Mouse (Mus musculus) myocyte (in vitro differentiated cells): ENCODE results near the gene Itgax. TPM values are rescaled to one million over a fixed set of nuclear protein-coding genes. Genes with fewer than 3 reads are reported as not detected.
"Not testable (repeated sequence)": the region's sequence is repeated elsewhere in the genome, so short reads cannot be mapped to it uniquely, and the experiment has no call there.

ENCODE experiments used
- H3K27me3 ChIP-seq: one replicate; pipeline ENCODE4 v1.6.1; 2011; ENCODE audit not compliant: control insufficient read depth, insufficient read depth, insufficient read length
- H3K36me3 ChIP-seq: one replicate; pipeline ENCODE4 v1.6.1; 2011; ENCODE audit not compliant: control insufficient read depth, insufficient read depth
- H3K4me2 ChIP-seq: one replicate; pipeline ENCODE4 v1.6.1; 2011; ENCODE audit warnings: low read depth, control low read depth
- H3K4me3 ChIP-seq: one replicate; pipeline ENCODE4 v1.5.1; 2011; ENCODE audit warnings: mild to moderate bottlenecking, control low read depth, moderate library complexity
- H3K79me2 ChIP-seq: one replicate; pipeline ENCODE4 v1.6.1; 2011; ENCODE audit not compliant: control insufficient read depth, insufficient read depth
- H3ac ChIP-seq: one replicate; pipeline ENCODE4 v1.6.1; 2011; ENCODE audit not compliant: control insufficient read depth, insufficient read length
- CEBPB ChIP-seq: IDR thresholded peaks from 2 replicates; pipeline ENCODE4 v1.6.1; 2011; ENCODE audit warnings: mild to moderate bottlenecking, moderate library complexity; ENCODE audit not compliant: poor library complexity, insufficient read depth, severe bottlenecking
- E2F4 ChIP-seq: IDR thresholded peaks from one replicate; pipeline ENCODE4 v1.6.1; 2011; ENCODE audit warnings: mild to moderate bottlenecking, control low read depth, moderate library complexity; ENCODE audit not compliant: insufficient read depth
- MAX ChIP-seq: IDR thresholded peaks from one replicate; pipeline ENCODE4 v1.6.1; 2011; ENCODE audit warnings: low read depth, mild to moderate bottlenecking, control low read depth
- MYOD1 ChIP-seq, 3 experiments: IDR thresholded peaks; one replicate each; pipeline ENCODE4 v1.6.1; 2011; ENCODE audit warnings: control low read depth in 2 of 3, low read depth in 2 of 3, mild to moderate bottlenecking in 2 of 3, moderate library complexity in 1 of 3; ENCODE audit not compliant: insufficient read length in 2 of 3, control insufficient read depth in 1 of 3
- MYOG ChIP-seq, 3 experiments: IDR thresholded peaks; one replicate each; pipeline ENCODE4 v1.6.1; 2011; ENCODE audit warnings: control low read depth in 2 of 3, low read depth in 2 of 3, mild to moderate bottlenecking in 2 of 3; ENCODE audit not compliant: insufficient read length in 2 of 3, control insufficient read depth in 1 of 3, insufficient read depth in 1 of 3
- POLR2A ChIP-seq: IDR thresholded peaks from one replicate; pipeline ENCODE4 v1.6.1; 2011; ENCODE audit warnings: low read depth, mild to moderate bottlenecking, control low read depth, moderate library complexity; ENCODE audit not compliant: insufficient read length
- POLR2AphosphoS2 ChIP-seq: IDR thresholded peaks from one replicate; pipeline ENCODE4 v1.6.1; 2011; ENCODE audit warnings: low read depth, control low read depth; ENCODE audit not compliant: insufficient read length
- REST ChIP-seq: IDR thresholded peaks from one replicate; pipeline ENCODE4 v1.6.1; 2011; ENCODE audit warnings: mild to moderate bottlenecking, control low read depth, moderate library complexity; ENCODE audit not compliant: insufficient read depth, insufficient read length
- SRF ChIP-seq: IDR thresholded peaks from one replicate; pipeline ENCODE4 v1.6.1; 2011; ENCODE audit warnings: low read depth; ENCODE audit not compliant: control insufficient read depth, insufficient read length
- TCF12 ChIP-seq: IDR thresholded peaks from one replicate; pipeline ENCODE4 v1.6.1; 2011; ENCODE audit warnings: mild to moderate bottlenecking, control low read depth; ENCODE audit not compliant: poor library complexity, insufficient read depth, severe bottlenecking
- TCF3 ChIP-seq: IDR thresholded peaks from one replicate; pipeline ENCODE4 v1.6.1; 2011; ENCODE audit warnings: low read depth, control low read depth; ENCODE audit not compliant: insufficient read length
- USF1 ChIP-seq: IDR thresholded peaks from one replicate; pipeline ENCODE4 v1.6.1; 2011; ENCODE audit warnings: low read depth, mild to moderate bottlenecking, control low read depth, moderate library complexity
- polyA plus RNA-seq: library from polyadenylated mRNA; unstranded; fragments of >200 nt; fragmentation: generic; extraction: Trizol; gene quantifications from one replicate; pipeline ENCODE4 v1.2.1, GENCODE M21; 2012; ENCODE audit warnings: missing spikeins

Gene Itgax
- polyA plus RNA-seq, 1 experiment, result not detected

DNA sequence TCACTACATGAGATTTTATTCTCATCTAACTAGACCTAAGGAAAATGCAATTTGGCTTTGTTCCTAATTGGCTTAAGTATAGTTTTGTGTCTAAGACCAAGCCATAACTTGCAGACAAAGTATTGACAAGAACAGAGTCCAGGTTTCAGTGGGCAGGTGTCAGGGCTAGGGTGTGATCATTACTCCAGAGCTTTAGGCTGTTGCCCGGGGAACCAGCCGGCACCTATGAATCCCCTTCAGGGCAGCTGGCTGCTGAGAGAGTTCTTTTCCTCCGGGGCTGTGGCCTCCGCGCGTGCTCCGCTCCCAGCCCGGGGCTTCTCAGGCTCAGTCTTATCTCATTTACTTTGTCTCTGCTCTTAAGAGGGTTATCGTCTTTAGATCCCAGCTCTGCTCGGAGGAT is 25.6 kb downstream of the Itgax start:
- TF ChIP-seq POLR2A, result no peak
- TF ChIP-seq TCF3, result no peak
- no peak for TF ChIP-seq CEBPB
- TF ChIP-seq MAX, result no peak
- TF ChIP-seq USF1, result no peak
- TF ChIP-seq E2F4, result no peak
- TF ChIP-seq MYOD1 (IDR thresholded peaks at IDR 0.05; ENCODE audit: control insufficient read depth in 1 of 3, insufficient read length in 2 of 3, low read depth in 2 of 3), result no peak
- TF ChIP-seq SRF, result no peak
- H3K36me3 ChIP-seq, result no peaks in the 10 kb centered on the region
- no peak overlapping the region for H3K4me2 ChIP-seq
- no peak overlapping the region for H3K4me3 ChIP-seq
- no peak overlapping the region for H3ac ChIP-seq
- H3K27me3 ChIP-seq, result peaks cover 28% of the 10 kb centered on the region
- no peaks in the 10 kb centered on the region for H3K79me2 ChIP-seq

- not testable (repeated sequence) for H3K4me3 ChIP-seq, H3K4me2 ChIP-seq, H3K36me3 ChIP-seq, H3K79me2 ChIP-seq, H3K27me3 ChIP-seq, H3ac ChIP-seq
Observed at GRCm38 (mm10) chr7:128158688-128159354, 29.5 kb downstream of the Itgax start.

- no peak for TF ChIP-seq MAX
- TF ChIP-seq TCF12, result no peak
- TF ChIP-seq CEBPB, result no peak
- no peak for TF ChIP-seq E2F4
- TF ChIP-seq REST, result no peak
- no peak for TF ChIP-seq TCF3
- TF ChIP-seq SRF, result no peak
- no peak for TF ChIP-seq MYOD1 (IDR thresholded peaks at IDR 0.05; ENCODE audit: control insufficient read depth in 1 of 3, insufficient read length in 2 of 3, low read depth in 2 of 3)
- no peak for TF ChIP-seq MYOG (IDR thresholded peaks at IDR 0.05; ENCODE audit: control insufficient read depth in 1 of 3, insufficient read depth in 1 of 3, insufficient read length in 2 of 3, low read depth in 2 of 3)
- no peak for TF ChIP-seq POLR2A
- no peak for TF ChIP-seq POLR2AphosphoS2
- TF ChIP-seq USF1, result no peak
- no peak overlapping the region for H3ac ChIP-seq
Observed at GRCm38 (mm10) chr7:128164001-128164400, 34.7 kb downstream of the Itgax start.

GRCm38 (mm10) chr7:128166391-128166790 is 37.0 kb downstream of the Itgax start:
- H3K4me2 ChIP-seq, result no peak overlapping the region
- H3ac ChIP-seq, result no peak overlapping the region
- H3K27me3 ChIP-seq, result peaks cover 5% of the 10 kb centered on the region
- H3K36me3 ChIP-seq, result no peaks in the 10 kb centered on the region
- TF ChIP-seq CEBPB (no peak), TCF12 (no peak), SRF (no peak), TCF3 (no peak), MYOD1 (IDR thresholded peaks at IDR 0.05; ENCODE audit: control insufficient read depth in 1 of 3, insufficient read length in 2 of 3, low read depth in 2 of 3) (no peak), MAX (no peak), USF1 (no peak), REST (no peak), POLR2AphosphoS2 (no peak), MYOG (IDR thresholded peaks at IDR 0.05; ENCODE audit: control insufficient read depth in 1 of 3, insufficient read depth in 1 of 3, insufficient read length in 2 of 3, low read depth in 2 of 3) (no peak), E2F4 (no peak), POLR2A (no peak)
- no peaks in the 10 kb centered on the region for H3K79me2 ChIP-seq
- H3K4me3 ChIP-seq, result no peak overlapping the region

More at GRCm38 (mm10) chr7:128164001-128164400, 34.7 kb downstream of the Itgax start:
- Histone ChIP-seq H3K4me2 (no peak overlapping the region), H3K4me3 (no peak overlapping the region), H3K79me2 (no peaks in the 10 kb centered on the region), H3K36me3 (no peaks in the 10 kb centered on the region), H3K27me3 (peaks cover 5% of the 10 kb centered on the region)

DNA sequence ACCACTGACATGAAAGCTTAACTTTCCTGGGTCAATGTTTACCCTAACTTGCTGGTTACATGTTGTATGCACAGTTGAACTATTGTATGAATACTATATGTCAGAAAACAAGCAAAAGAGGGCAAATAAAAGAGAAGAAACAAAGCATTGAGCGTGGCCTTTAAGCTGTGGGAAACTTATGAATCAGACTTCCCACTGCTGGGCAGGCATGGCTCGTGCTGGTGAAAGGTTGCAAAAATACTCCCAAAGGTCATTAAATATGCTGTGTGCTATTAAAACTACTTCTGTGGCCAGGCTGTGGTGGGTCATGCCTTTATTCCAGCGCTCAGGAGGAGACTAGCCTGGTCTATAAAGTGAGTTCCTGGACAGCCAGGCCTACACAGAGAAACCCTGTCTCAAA is 40.6 kb downstream of the Itgax start:
- TF ChIP-seq MYOG (IDR thresholded peaks at IDR 0.05; ENCODE audit: control insufficient read depth in 1 of 3, insufficient read depth in 1 of 3, insufficient read length in 2 of 3, low read depth in 2 of 3) (no peak), POLR2A (no peak), USF1 (no peak), CEBPB (no peak), MYOD1 (IDR thresholded peaks at IDR 0.05; ENCODE audit: control insufficient read depth in 1 of 3, insufficient read length in 2 of 3, low read depth in 2 of 3) (no peak), REST (no peak), POLR2AphosphoS2 (no peak), TCF12 (no peak), TCF3 (no peak), SRF (no peak), E2F4 (no peak), MAX (no peak)
- H3ac ChIP-seq, result no peak overlapping the region
- no peaks in the 10 kb centered on the region for H3K79me2 ChIP-seq
- peaks cover 19% of the 10 kb centered on the region for H3K27me3 ChIP-seq
- H3K36me3 ChIP-seq, result no peaks in the 10 kb centered on the region
- H3K4me2 ChIP-seq, result no peak overlapping the region
- no peak overlapping the region for H3K4me3 ChIP-seq
